Mouse (Mus musculus): ENCODE measurements around the gene Mpv17. TPM values are rescaled to one million over a fixed set of nuclear protein-coding genes. Genes with fewer than 3 reads are reported as not detected.

The Mpv17 gene
- polyA plus RNA-seq, 1 experiment from 2014 or later, result 57.1 TPM

DNA sequence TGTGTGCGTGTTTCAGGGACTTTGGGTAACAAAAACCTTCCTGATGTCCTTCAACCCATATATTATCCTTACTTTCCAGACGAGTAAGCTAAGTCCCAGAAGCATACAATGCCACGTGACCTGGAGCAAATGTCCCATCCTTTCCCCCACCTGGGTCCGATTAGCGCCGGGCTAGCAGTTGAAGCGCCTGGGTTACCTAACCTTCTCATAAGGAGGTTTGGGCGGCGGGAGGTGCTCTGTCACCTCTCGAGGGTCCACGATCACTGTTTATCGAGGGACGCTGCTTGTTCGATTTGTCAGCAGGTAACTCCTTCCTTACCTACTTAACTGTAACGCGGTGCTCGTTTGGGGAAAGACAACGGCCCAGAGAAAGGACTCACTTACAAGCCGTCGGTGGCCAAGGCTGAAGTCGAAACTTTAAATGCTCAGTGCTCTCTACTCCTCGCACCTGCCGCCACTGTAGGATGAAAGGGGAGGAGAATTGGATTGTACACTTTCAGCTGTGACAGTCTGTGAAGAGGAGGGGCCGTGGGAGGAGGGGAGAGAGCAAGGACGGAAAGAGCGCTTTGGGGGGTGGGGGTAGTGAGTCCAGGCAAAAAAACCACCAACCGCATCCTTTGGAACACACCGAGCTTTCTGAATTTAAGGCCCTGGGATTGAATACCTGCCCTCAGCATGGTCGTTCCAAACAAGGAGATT, 59.8 kb downstream of the Mpv17 start:
- Histone ChIP-seq H3K4me2 (peak overlapping the region; percentile 72), H3K4me3 (peak overlapping the region; percentile 43), H3K9me3 (replicated peaks) (no peaks in the 10 kb centered on the region), H3K27ac (no peak overlapping the region), H3K9ac (no peak overlapping the region), H3K36me3 (ENCODE audit: poor library complexity, severe bottlenecking) (no peaks in the 10 kb centered on the region), H3K4me1 (peaks cover 36% of the 10 kb centered on the region), H3K27me3 (peaks cover 99% of the 10 kb centered on the region)
- WGBS, result 3% methylated on average over 29 of the region's 29 CpGs
- no peak for ATAC-seq

DNA sequence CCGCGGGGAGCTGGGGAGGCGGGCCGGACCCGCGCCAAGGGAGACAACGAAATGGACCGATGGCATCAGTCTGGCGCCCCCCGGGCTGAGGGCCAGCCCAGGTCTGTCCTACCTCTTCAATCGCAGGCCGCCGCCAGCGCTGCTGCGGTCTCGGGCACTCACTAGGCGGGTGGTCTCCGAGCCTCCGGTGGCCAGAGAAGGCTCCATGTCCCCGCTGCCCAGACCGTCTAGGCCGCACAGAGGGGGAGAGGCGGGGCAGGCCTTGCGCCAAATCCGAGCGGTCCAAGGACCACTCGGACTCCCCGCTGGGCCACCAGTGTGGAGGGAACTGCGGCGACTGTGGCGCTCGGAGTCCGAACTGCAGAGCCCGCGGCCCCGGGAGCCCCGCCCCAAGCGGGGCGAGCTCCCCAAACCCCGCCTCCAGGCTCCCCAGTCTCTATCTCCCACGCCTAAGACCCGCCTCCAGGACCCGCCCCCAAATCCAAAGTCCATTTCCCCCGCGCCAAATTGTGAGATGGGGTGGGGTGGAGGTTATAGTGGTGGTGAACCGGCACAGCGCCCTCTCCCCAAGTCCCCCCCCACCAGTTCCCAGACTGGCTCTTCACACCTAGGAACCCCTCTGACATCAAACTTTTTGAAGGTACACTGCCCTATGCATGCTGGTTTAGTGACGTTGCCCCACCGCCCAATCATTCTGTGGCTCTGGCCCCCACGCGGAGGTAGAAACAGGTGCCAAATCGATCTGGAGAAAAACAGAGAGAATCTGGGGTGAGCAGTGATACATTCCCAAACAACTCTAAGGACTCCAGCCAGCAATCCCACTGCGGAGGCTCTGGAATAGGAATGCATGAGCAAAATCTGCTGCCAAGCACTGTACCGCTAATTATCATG, 60.7 kb downstream of the Mpv17 start:
- Histone ChIP-seq H3K27ac (no peak overlapping the region), H3K9me3 (replicated peaks) (no peaks in the 10 kb centered on the region), H3K4me3 (peak overlapping the region; percentile 43), H3K27me3 (peaks cover 99% of the 10 kb centered on the region), H3K9ac (peak overlapping the region; percentile 61), H3K36me3 (ENCODE audit: poor library complexity, severe bottlenecking) (no peaks in the 10 kb centered on the region), H3K4me2 (peak overlapping the region; percentile 72), H3K4me1 (peaks cover 36% of the 10 kb centered on the region)
- under 1% methylated on average over 52 of the region's 54 CpGs for WGBS
- ATAC-seq, result peak; percentile 68

DNA sequence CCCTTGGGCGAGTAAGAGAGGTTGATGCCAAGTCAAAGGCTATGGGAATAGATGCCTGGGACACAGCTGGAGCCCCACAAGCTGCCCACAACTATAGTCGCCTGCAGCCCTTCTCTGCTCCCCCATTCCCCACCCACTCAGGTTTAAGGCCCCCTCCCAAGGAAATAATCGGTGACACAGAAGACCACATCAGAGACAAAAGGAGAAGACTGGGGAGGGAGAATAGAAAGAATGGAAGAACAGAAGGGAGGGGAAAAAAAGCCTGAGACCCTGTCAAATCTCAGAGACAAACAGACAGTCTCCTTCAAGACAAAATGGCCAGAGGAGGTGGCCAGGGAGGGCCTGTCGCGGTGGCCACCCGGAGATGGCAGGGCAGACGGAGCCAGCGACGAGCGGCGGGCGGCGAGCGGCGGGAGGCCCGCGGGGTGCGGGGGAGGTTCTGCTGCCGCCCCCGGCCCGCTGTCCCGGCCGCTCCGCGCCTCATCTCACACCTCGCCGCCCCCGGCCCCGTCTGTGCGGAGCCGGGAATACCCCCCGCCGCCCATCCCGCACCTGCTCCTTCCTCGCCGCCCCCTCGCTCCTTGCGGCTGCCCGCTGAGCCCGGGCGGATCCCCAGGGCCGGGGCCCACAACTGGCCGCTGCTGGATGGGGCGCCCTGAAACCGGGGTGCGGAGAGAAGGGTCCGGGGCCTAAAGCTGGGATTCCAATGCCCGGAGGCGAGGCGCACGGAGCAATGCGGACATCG, 61.6 kb downstream of the Mpv17 start:
- H3K27ac ChIP-seq, result no peak overlapping the region
- H3K9me3 ChIP-seq (replicated peaks), result no peaks in the 10 kb centered on the region
- 1% methylated on average over 44 of the region's 53 CpGs for WGBS
- no peak; the same call in 1 of the 2 replicates for ATAC-seq
- H3K27me3 ChIP-seq, result peaks cover 94% of the 10 kb centered on the region
- no peaks in the 10 kb centered on the region for H3K36me3 ChIP-seq (ENCODE audit: poor library complexity, severe bottlenecking)
- peak overlapping the region; percentile 61 for H3K9ac ChIP-seq
- peak overlapping the region; percentile 72 for H3K4me2 ChIP-seq
- peaks cover 36% of the 10 kb centered on the region for H3K4me1 ChIP-seq
- H3K4me3 ChIP-seq, result peak overlapping the region; percentile 43

Other genes starting within 250 kb of the Mpv17 start
- 325 and 333 TPM in 2 replicates for gene Ost4, start 246.5 kb downstream of the Mpv17 start, polyA plus RNA-seq (2015; fragmentation: Nextera tagmentation; extraction: Ambion mirVana)
- 10.3 and 15.7 TPM in 2 replicates for gene Emilin1, start 240.8 kb downstream of the Mpv17 start, polyA plus RNA-seq (2015; fragmentation: Nextera tagmentation; extraction: Ambion mirVana)
- gene Khk, start 232.8 kb downstream of the Mpv17 start, polyA plus RNA-seq (2015; fragmentation: Nextera tagmentation; extraction: Ambion mirVana), result 3.3 and 7.6 TPM in 2 replicates
- 9.2 and 10.1 TPM in 2 replicates for gene Cgref1, start 208.7 kb downstream of the Mpv17 start, polyA plus RNA-seq (2015; fragmentation: Nextera tagmentation; extraction: Ambion mirVana)
- 126 and 132 TPM in 2 replicates for gene Preb, start 193.9 kb downstream of the Mpv17 start, polyA plus RNA-seq (2015; fragmentation: Nextera tagmentation; extraction: Ambion mirVana)
- not detected in 2 replicates for gene Tcf23, start 185.6 kb downstream of the Mpv17 start, polyA plus RNA-seq (2015; fragmentation: Nextera tagmentation; extraction: Ambion mirVana)
- 124 and 130 TPM in 2 replicates for gene Atraid, start 105.9 kb downstream of the Mpv17 start, polyA plus RNA-seq (2015; fragmentation: Nextera tagmentation; extraction: Ambion mirVana)
- gene Slc5a6, start 105.3 kb downstream of the Mpv17 start, polyA plus RNA-seq (2015; fragmentation: Nextera tagmentation; extraction: Ambion mirVana), result 10.9 and 11.5 TPM in 2 replicates
- 24.2 and 28.6 TPM in 2 replicates for gene Cad, start 99.5 kb downstream of the Mpv17 start, polyA plus RNA-seq (2015; fragmentation: Nextera tagmentation; extraction: Ambion mirVana)
- gene Dnajc5g, start 48.0 kb downstream of the Mpv17 start, polyA plus RNA-seq (2015; fragmentation: Nextera tagmentation; extraction: Ambion mirVana), result not detected in 2 replicates
- 1.7 and 1.8 TPM in 2 replicates for gene Slc30a3, start 46.0 kb downstream of the Mpv17 start, polyA plus RNA-seq (2015; fragmentation: Nextera tagmentation; extraction: Ambion mirVana)
- gene Trim54, start 37.5 kb downstream of the Mpv17 start, polyA plus RNA-seq (2015; fragmentation: Nextera tagmentation; extraction: Ambion mirVana), result not detected in 2 replicates
- gene Ucn, start 15.4 kb downstream of the Mpv17 start, polyA plus RNA-seq (2015; fragmentation: Nextera tagmentation; extraction: Ambion mirVana), result not detected in 2 replicates
- gene Gm29609, start 25.7 kb upstream of the Mpv17 start, polyA plus RNA-seq (2015; fragmentation: Nextera tagmentation; extraction: Ambion mirVana), result 1.5 and 1.9 TPM in 2 replicates
- 76.5 and 86.9 TPM in 2 replicates for gene Gtf3c2, start 25.9 kb upstream of the Mpv17 start, polyA plus RNA-seq (2015; fragmentation: Nextera tagmentation; extraction: Ambion mirVana)
- 139 and 145 TPM in 2 replicates for gene Snx17, start 39.0 kb upstream of the Mpv17 start, polyA plus RNA-seq (2015; fragmentation: Nextera tagmentation; extraction: Ambion mirVana)
- gene Eif2b4, start 39.2 kb upstream of the Mpv17 start, polyA plus RNA-seq (2015; fragmentation: Nextera tagmentation; extraction: Ambion mirVana), result 75.8 and 77.9 TPM in 2 replicates
- 13.3 and 13.4 TPM in 2 replicates for gene Zfp513, start 48.1 kb upstream of the Mpv17 start, polyA plus RNA-seq (2015; fragmentation: Nextera tagmentation; extraction: Ambion mirVana)
- gene Ppm1g, start 66.4 kb upstream of the Mpv17 start, polyA plus RNA-seq (2015; fragmentation: Nextera tagmentation; extraction: Ambion mirVana), result 164 and 176 TPM in 2 replicates
- 137 and 145 TPM in 2 replicates for gene Nrbp1, start 86.6 kb upstream of the Mpv17 start, polyA plus RNA-seq (2015; fragmentation: Nextera tagmentation; extraction: Ambion mirVana)
- 0.44 TPM in 1 of 2 replicates, not detected in the other for gene Gm9970, start 87.0 kb upstream of the Mpv17 start, polyA plus RNA-seq (2015; fragmentation: Nextera tagmentation; extraction: Ambion mirVana)
- gene Krtcap3, start 97.4 kb upstream of the Mpv17 start, polyA plus RNA-seq (2015; fragmentation: Nextera tagmentation; extraction: Ambion mirVana), result 2.3 and 3.6 TPM in 2 replicates
- 29.6 and 38.5 TPM in 2 replicates for gene Ift172, start 136.9 kb upstream of the Mpv17 start, polyA plus RNA-seq (2015; fragmentation: Nextera tagmentation; extraction: Ambion mirVana)
- 62.1 and 66.7 TPM in 2 replicates for gene Fndc4, start 141.8 kb upstream of the Mpv17 start, polyA plus RNA-seq (2015; fragmentation: Nextera tagmentation; extraction: Ambion mirVana)
- gene Gckr, start 143.2 kb upstream of the Mpv17 start, polyA plus RNA-seq (2015; fragmentation: Nextera tagmentation; extraction: Ambion mirVana), result 0.12 and 0.16 TPM in 2 replicates

All from forebrain, embryonic 13.5 days (tissue).